Mouse (Mus musculus) brain, embryonic 14.5 days (tissue): ENCODE measurements around the gene Rab11fip3. TPM values are rescaled to one million over a fixed set of nuclear protein-coding genes. Genes with fewer than 3 reads are reported as not detected.
"Not testable (repeated sequence)": the region's sequence is repeated elsewhere in the genome, so short reads cannot be mapped to it uniquely, and the experiment has no call there.

Experiments
- DNase-seq: peaks from one replicate; pipeline ENCODE4 v3.0.0-alpha.2; 2011; ENCODE audit warnings: low read depth
- CTCF ChIP-seq: fragments of 200-500 bp; IDR thresholded peaks from 2 replicates; pipeline ENCODE4 v1.5.1; 2012; ENCODE audit warnings: inconsistent platforms, mild to moderate bottlenecking, moderate library complexity, borderline replicate concordance; ENCODE audit not compliant: insufficient read depth, insufficient read length; ENCODE audit errors: extremely low read depth
- POLR2A ChIP-seq: fragments of 200-500 bp; IDR thresholded peaks from 2 replicates; pipeline ENCODE4 v1.6.1; 2012; ENCODE audit warnings: mild to moderate bottlenecking, inconsistent platforms, borderline replicate concordance; ENCODE audit not compliant: poor library complexity, insufficient read depth, insufficient read length, severe bottlenecking; ENCODE audit errors: extremely low read depth
- polyA plus RNA-seq: library from polyadenylated mRNA; depleted of rRNA; stranded (reverse); fragments of >200 nt; gene quantifications from 2 replicates; pipeline ENCODE4 v1.2.3, GENCODE M21; 2012; rRNA removed

Rab11fip3 gene
- polyA plus RNA-seq, result 68.5 and 82.4 TPM in 2 replicates

GRCm38 (mm10) chr17:26068831-26069739 is at the start of gene Rab11fip3:
Gene Rab11fip3, minus strand, starts transcription at chr17:26069555.
- no peak for TF ChIP-seq CTCF
- TF ChIP-seq POLR2A, result peak; percentile 86
- peak; percentile 97 for DNase-seq

GRCm38 (mm10) chr17:26116503-26117258 is 47.3 kb upstream of the Rab11fip3 start:
- DNase-seq, result no peak
- TF ChIP-seq CTCF, result no peak
- TF ChIP-seq POLR2A, result no peak

- TF ChIP-seq CTCF, result no peak
- DNase-seq, result no peak
Observed at GRCm38 (mm10) chr17:26115956-26116487, 46.7 kb upstream of the Rab11fip3 start.

GRCm38 (mm10) chr17:26115205-26115898 is 46.0 kb upstream of the Rab11fip3 start:
- TF ChIP-seq CTCF (no peak), POLR2A (no peak)

DNA sequence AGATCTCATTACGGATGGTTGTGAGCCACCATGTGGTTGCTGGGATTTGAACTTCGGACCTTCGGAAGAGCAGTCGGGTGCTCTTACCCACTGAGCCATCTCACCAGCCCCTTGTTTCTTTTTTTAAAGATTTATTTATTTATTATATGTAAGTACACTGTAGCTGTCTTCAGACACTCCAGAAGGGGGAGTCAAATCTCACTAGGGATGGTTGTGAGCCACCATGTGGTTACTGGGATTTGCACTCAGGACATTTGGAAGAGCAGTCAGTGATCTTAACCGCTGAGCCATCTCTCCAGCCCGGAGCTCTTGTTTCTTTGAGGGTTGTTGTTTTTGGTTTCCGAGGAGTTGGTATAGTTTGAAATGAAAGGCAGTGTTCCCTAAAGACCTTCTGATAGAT is 45.1 kb upstream of the Rab11fip3 start:
- DNase-seq, result not testable (repeated sequence)

More at GRCm38 (mm10) chr17:26115205-26115898, 46.0 kb upstream of the Rab11fip3 start:
- DNase-seq, result no peak

GRCm38 (mm10) chr17:26114061-26114460 is 44.7 kb upstream of the Rab11fip3 start:
- no peak for DNase-seq
- TF ChIP-seq CTCF, result no peak

GRCm38 (mm10) chr17:26113181-26113948 is 44.0 kb upstream of the Rab11fip3 start, which contains the start of gene Tmem8:
Gene Tmem8, plus strand, starts transcription at chr17:26113299.
- TF ChIP-seq POLR2A (0 out of 2 replicates have a peak, but pooled peaks have one; percentile 33), CTCF (peak; percentile 45; the same call in 1 of the 2 replicates)
- peak; percentile 61 for DNase-seq

GRCm38 (mm10) chr17:26112751-26113150 is 43.4 kb upstream of the Rab11fip3 start:
- no peak for TF ChIP-seq CTCF
- TF ChIP-seq POLR2A, result no peak
- DNase-seq, result no peak

DNA sequence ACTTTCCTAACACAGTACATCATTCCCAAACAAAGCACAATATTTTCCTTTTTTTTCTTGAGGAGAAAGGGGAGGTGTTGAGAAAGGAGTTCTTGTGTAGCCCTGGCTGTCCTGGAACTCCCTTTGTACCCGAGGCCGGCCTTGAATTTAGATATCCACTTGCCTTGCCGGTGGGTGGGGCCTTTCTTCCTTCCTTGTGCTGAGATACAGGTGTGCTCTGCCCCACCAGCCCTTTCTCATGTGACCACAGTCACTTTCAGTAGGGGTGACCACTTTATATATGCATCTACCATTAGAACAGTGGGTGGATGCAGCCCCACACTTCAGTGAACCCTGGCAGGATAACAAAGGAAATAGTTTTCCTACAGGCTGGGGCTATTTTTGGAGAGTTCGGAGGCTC is 42.4 kb upstream of the Rab11fip3 start:
- no peak for TF ChIP-seq CTCF
- TF ChIP-seq POLR2A, result no peak
- no peak for DNase-seq

- no peak for DNase-seq
- no peak for TF ChIP-seq POLR2A
- no peak for TF ChIP-seq CTCF
Observed at GRCm38 (mm10) chr17:26111024-26111423, 41.7 kb upstream of the Rab11fip3 start.
